Mouse (Mus musculus) forebrain, embryonic 14.5 days (tissue): ENCODE measurements around the gene Hydin. TPM values are rescaled to one million over a fixed set of nuclear protein-coding genes. Genes with fewer than 3 reads are reported as not detected.
A peak's percentile ranks its signal among the peaks of the same experiment; 100 is the strongest.
"Not testable (repeated sequence)": the region's sequence is repeated elsewhere in the genome, so short reads cannot be mapped to it uniquely, and the experiment has no call there.

Experiments used
- ATAC-seq: fragments of 200-750 bp; cut with Nextera tagmentation; 2 replicates; pipeline ENCODE4 v1.8.0; 2017; ENCODE audit warnings: mild to moderate bottlenecking, moderate library complexity
- DNase-seq: peaks from one replicate; pipeline ENCODE4 v3.0.0-alpha.2; 2015; ENCODE audit warnings: low spot score
- H3K27ac ChIP-seq: fragments of 300-500 bp; sonication (generic); 2 replicates; pipeline ENCODE4 v1.5.1; 2014; ENCODE audit warnings: low read depth, mild to moderate bottlenecking, control low read depth, low read length, moderate library complexity
- H3K27me3 ChIP-seq: fragments of 300-500 bp; sonication (generic); replicated peaks from 2 replicates; pipeline ENCODE4 v1.6.1; 2014; ENCODE audit warnings: low read length, control low read depth, mixed read lengths; ENCODE audit not compliant: control insufficient read depth, insufficient read depth
- H3K36me3 ChIP-seq: fragments of 300-500 bp; sonication (generic); 2 replicates; pipeline ENCODE4 v1.6.1; 2014; ENCODE audit warnings: low read length, control low read depth; ENCODE audit not compliant: control insufficient read depth, insufficient read depth
- H3K4me1 ChIP-seq: fragments of 300-500 bp; sonication (generic); 2 replicates; pipeline ENCODE4 v1.6.1; 2014; ENCODE audit warnings: antibody characterized with exemption, low read length, control low read depth; ENCODE audit not compliant: control insufficient read depth, insufficient read depth
- H3K4me2 ChIP-seq: fragments of 300-500 bp; sonication (generic); 2 replicates; pipeline ENCODE4 v1.6.1; 2014; ENCODE audit warnings: mild to moderate bottlenecking, control low read depth, low read length
- H3K4me3 ChIP-seq: fragments of 300-500 bp; sonication (generic); 2 replicates; pipeline ENCODE4 v1.5.1; 2014; ENCODE audit warnings: low read depth, low read length, control low read depth
- H3K9ac ChIP-seq: fragments of 300-500 bp; sonication (generic); 2 replicates; pipeline ENCODE4 v1.6.1; 2014; ENCODE audit warnings: mild to moderate bottlenecking, low read length, control low read depth, moderate library complexity
- H3K9me3 ChIP-seq: fragments of 300-500 bp; sonication (generic); replicated peaks from 2 replicates; pipeline ENCODE4 v1.6.1; 2016; ENCODE audit warnings: low read length, control low read depth, mixed read lengths; ENCODE audit not compliant: control insufficient read depth
- WGBS: fragments of 180-500 bp; shearing (Covaris S2); extraction: QIAGEN DNeasy Blood & Tissue Kit; methylation state at CpG from one replicate; pipeline ENCODE4 v1.1.7; 2014; 5-methylcytosine and 5-hydroxymethylcytosine counted together
- polyA plus RNA-seq: library from polyadenylated mRNA; unstranded; fragments of >200 nt; fragmentation: Nextera tagmentation; extraction: Ambion mirVana; gene quantifications from 2 replicates; pipeline ENCODE4 v1.2.1, GENCODE M21; 2014

The Hydin gene
- polyA plus RNA-seq, 1 experiment from 2014 or later, result 0.13 TPM

DNA sequence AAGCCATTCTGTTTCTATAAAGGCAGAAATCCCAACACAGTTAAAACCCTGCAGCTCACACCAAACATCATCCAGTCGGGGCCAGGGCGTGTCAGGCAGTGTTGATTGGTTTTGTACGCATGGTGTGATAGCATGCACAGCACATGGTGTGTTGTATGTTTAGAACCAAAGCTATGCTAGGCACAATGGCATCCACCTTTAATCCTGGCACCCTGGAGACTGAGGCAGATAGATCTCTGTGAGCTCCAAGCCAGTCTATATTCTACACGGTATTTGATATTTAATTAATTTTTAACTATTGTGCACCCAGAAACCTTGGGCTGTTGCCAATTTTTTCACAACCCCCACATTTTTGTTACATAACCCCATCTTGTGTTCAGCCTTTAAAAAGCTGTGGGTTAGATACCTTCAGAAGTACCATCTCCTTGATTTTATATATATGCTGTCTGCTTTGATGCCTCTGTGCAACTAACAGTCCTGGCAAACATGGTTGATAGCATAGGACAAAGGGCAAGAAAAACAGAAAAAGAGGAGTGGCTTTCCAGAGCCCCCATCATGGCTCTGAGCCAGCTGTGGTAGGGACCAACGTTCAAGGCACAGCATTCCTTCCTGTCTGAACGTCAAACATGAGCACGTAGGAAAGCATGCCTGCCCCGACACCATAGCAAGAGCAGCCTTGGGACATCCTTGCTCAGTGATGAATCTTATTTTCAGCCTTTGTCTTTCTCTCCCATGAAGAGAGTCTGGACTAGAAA lies 263.4 kb downstream of the Hydin start:
- no peak for DNase-seq
- no peaks in the 10 kb centered on the region for H3K36me3 ChIP-seq

GRCm38 (mm10) chr8:110533781-110534180 lies 267.0 kb downstream of the Hydin start:
- no peak overlapping the region for H3K27ac ChIP-seq
- H3K9ac ChIP-seq, result no peak overlapping the region
- no peaks in the 10 kb centered on the region for H3K4me1 ChIP-seq
- no peaks in the 10 kb centered on the region for H3K9me3 ChIP-seq
- 84% methylated on average over 6 of the region's 6 CpGs for WGBS
- DNase-seq (no peak), ATAC-seq (no peak)
- H3K27me3 ChIP-seq, result no peaks in the 10 kb centered on the region
- no peak overlapping the region for H3K4me2 ChIP-seq
- no peak overlapping the region for H3K4me3 ChIP-seq
- H3K36me3 ChIP-seq, result no peaks in the 10 kb centered on the region

More for the DNA sequence above, 263.4 kb downstream of the Hydin start:
- no peak overlapping the region for H3K9ac ChIP-seq
- no peaks in the 10 kb centered on the region for H3K27me3 ChIP-seq
- H3K9me3 ChIP-seq, result no peaks in the 10 kb centered on the region
- no peaks in the 10 kb centered on the region for H3K4me1 ChIP-seq
- no peak overlapping the region for H3K4me2 ChIP-seq
- WGBS, result 63% methylated on average over 8 of the region's 8 CpGs
- H3K4me3 ChIP-seq, result no peak overlapping the region
- ATAC-seq, result no peak
- no peak overlapping the region for H3K27ac ChIP-seq

- H3K9me3 ChIP-seq, result no peaks in the 10 kb centered on the region
- 73% methylated on average over 4 of the region's 4 CpGs for WGBS
- no peaks in the 10 kb centered on the region for H3K27me3 ChIP-seq
- H3K36me3 ChIP-seq, result no peaks in the 10 kb centered on the region
- DNase-seq (peak; percentile 35), ATAC-seq (no peak)
- H3K27ac ChIP-seq, result no peak overlapping the region
- no peak overlapping the region for H3K4me2 ChIP-seq
- H3K9ac ChIP-seq, result no peak overlapping the region
- no peaks in the 10 kb centered on the region for H3K4me1 ChIP-seq
- no peak overlapping the region for H3K4me3 ChIP-seq
These were observed 271.1 kb downstream of the Hydin start for GRCm38 (mm10) chr8:110537849-110538248.

- H3K4me3 ChIP-seq, result no peak overlapping the region
- 78% methylated on average over 1 of the region's 1 CpGs for WGBS
- no peaks in the 10 kb centered on the region for H3K36me3 ChIP-seq
- H3K9ac ChIP-seq, result no peak overlapping the region
- DNase-seq (no peak), ATAC-seq (no peak)
- no peaks in the 10 kb centered on the region for H3K4me1 ChIP-seq
- peaks cover 6% of the 10 kb centered on the region; the same call in 1 of the 2 replicates for H3K9me3 ChIP-seq
- no peaks in the 10 kb centered on the region for H3K27me3 ChIP-seq
- H3K27ac ChIP-seq, result no peak overlapping the region
- no peak overlapping the region for H3K4me2 ChIP-seq
These were observed 283.6 kb downstream of the Hydin start for GRCm38 (mm10) chr8:110550343-110550742.

DNA sequence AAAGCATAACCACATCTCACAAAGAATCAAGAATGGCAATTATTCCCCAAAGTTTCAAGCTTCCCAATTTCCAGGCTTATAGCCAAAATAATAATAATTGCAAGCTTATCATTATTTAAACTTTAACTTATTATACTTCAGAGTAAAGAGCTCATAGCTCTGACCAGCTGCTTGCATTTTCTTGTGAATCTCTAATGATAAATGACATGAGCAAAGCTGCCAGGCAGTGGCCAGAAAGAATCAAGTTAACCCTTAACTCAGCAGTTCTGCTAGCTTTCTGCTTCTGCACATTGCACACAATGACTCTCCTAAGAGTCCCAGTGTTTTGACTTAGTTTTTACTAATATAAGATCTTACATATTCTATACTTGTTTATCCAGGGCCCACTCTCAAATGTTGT lies 285.3 kb downstream of the Hydin start:
- not testable (repeated sequence) for DNase-seq, H3K4me3 ChIP-seq, H3K36me3 ChIP-seq, H3K27ac ChIP-seq, H3K9ac ChIP-seq, H3K4me1 ChIP-seq, H3K4me2 ChIP-seq, ATAC-seq, H3K9me3 ChIP-seq, H3K27me3 ChIP-seq

DNA sequence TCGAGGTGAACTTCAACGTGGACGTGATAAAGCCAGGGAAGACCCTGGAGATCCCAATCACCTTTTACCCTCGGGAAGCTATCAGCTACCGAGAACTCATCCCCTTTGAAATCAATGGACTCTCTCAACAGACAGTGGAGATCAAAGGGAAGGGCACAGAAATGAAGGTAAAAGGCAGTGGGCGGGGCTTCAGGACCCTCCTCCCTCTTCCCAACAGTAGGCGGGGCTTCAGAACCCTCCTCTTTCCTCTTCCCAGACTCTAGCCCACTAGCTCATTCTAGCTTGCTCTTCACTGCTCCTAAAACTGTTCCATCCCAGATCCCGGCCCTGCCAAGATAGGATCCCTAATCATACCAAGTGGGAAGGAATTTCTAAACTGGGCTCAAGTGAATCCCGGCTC lies 325.9 kb downstream of the Hydin start:
- ATAC-seq (no peak), DNase-seq (no peak)
- whole genome bisulfite sequencing, result 88% methylated on average over 9 of the region's 9 CpGs
- Histone ChIP-seq H3K36me3 (no peaks in the 10 kb centered on the region), H3K27ac (no peak overlapping the region), H3K4me2 (no peak overlapping the region), H3K9me3 (no peaks in the 10 kb centered on the region), H3K4me1 (no peaks in the 10 kb centered on the region), H3K27me3 (no peaks in the 10 kb centered on the region), H3K9ac (no peak overlapping the region), H3K4me3 (no peak overlapping the region)

GRCm38 (mm10) chr8:110594164-110594563 lies 327.4 kb downstream of the Hydin start:
- no peak overlapping the region for H3K9ac ChIP-seq
- ATAC-seq (no peak), DNase-seq (no peak)
- H3K36me3 ChIP-seq, result no peaks in the 10 kb centered on the region
- H3K4me3 ChIP-seq, result no peak overlapping the region
- 87% methylated on average over 6 of the region's 6 CpGs for WGBS
- no peaks in the 10 kb centered on the region for H3K4me1 ChIP-seq
- no peak overlapping the region for H3K27ac ChIP-seq
- H3K9me3 ChIP-seq, result no peaks in the 10 kb centered on the region
- H3K4me2 ChIP-seq, result no peak overlapping the region
- no peaks in the 10 kb centered on the region for H3K27me3 ChIP-seq

DNA sequence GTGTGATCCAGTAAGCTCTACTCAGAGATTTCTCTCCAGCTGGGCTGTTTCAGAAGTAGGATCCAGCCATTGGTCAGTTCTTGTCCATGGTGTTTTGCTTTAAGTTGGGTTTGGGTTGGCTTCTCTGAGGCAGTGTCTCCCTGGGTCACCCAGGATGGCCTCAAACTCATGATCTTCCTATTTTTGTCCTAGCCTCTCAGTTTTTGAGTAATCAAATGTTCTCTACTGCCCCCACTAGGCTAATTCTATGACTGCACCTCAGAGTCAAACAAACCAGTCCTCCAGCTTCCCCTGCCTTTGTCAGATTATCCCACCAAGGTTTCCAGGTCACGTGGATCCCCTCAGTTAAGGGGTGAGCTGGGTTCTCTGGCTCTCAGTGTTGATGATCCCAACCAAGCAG lies 337.8 kb downstream of the Hydin start:
- WGBS, result 9% methylated on average over 1 of the region's 1 CpGs
- Histone ChIP-seq H3K9ac (no peak overlapping the region), H3K4me2 (no peak overlapping the region), H3K4me3 (no peak overlapping the region), H3K4me1 (no peaks in the 10 kb centered on the region), H3K27me3 (no peaks in the 10 kb centered on the region), H3K27ac (no peak overlapping the region), H3K9me3 (no peaks in the 10 kb centered on the region), H3K36me3 (no peaks in the 10 kb centered on the region)
- ATAC-seq (no peak), DNase-seq (peak; percentile 54)

DNA sequence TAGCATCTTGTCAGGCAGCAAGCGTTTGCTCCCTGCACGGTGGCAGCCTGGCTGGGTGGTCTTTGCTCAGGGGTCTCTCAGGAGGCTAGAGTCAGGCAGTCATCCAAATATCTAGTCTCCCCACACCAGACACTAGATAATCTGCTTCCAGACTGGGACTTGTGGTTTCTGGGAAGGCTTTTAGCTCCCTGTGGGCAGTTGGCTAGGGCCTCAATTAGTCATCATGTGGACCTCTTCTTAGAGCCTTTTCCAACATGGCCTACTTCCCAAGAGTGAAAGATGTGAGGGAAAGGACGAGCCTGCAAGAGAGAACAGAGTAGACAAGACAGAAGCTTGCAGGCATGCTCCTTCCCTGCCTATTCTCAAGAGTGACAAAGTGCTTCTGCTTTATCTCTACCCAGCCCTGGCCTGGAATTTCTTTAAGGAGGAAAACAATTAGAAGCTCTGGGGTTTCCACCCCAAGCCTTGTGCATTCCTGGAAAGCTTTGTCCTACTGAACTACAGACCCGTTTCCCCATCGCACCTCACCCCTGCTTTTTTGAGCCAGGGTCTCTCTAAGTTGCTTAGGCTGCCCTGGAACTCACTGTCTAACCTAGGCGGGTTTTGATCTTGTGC lies 338.7 kb downstream of the Hydin start:
- WGBS, result 49% methylated on average over 6 of the region's 6 CpGs
- Histone ChIP-seq H3K4me1 (no peaks in the 10 kb centered on the region), H3K9me3 (no peaks in the 10 kb centered on the region), H3K4me2 (no peak overlapping the region), H3K9ac (no peak overlapping the region), H3K27me3 (no peaks in the 10 kb centered on the region), H3K36me3 (no peaks in the 10 kb centered on the region), H3K27ac (no peak overlapping the region), H3K4me3 (no peak overlapping the region)
- no peak for DNase-seq
- no peak for ATAC-seq
